Mouse (Mus musculus) gastrocnemius, postnatal 14 days (tissue): ENCODE results near the gene Gpr156. TPM values are rescaled to one million over a fixed set of nuclear protein-coding genes. Genes with fewer than 3 reads are reported as not detected.
A peak's percentile ranks its signal among the peaks of the same experiment; 100 is the strongest.

Experiments
- DNase-seq: peaks from one replicate; pipeline ENCODE4 v3.0.0; 2021; ENCODE audit warnings: mixed read lengths
- intact Hi-C: fragments of 180-260 bp; cut with DNase I; formaldehyde crosslinking; loops from one replicate; pipeline ENCODE4 v1.15.1; 2025; ENCODE audit warnings: low total_unique reads
- long read RNA-seq, 2 experiments: library from polyadenylated mRNA; stranded (forward); transcript quantifications; one replicate each; pipeline ENCODE4 v2.0.0; 2021
- total RNA-seq, 2 experiments: library from RNA; stranded (reverse); gene quantifications; 2 replicates each; pipeline ENCODE4 v1.2.3; 2021

Gpr156 gene
- under 1 TPM; 0.22 to 0.59 TPM for total RNA-seq
- long read RNA-seq, experiment 1 = 0 reads
- long read RNA-seq, experiment 2, partial matches to known transcripts = 1 of 2 reads
- long read RNA-seq, experiment 2, other reads (novel, unspliced or antisense) = 1 of 2 reads

DNA sequence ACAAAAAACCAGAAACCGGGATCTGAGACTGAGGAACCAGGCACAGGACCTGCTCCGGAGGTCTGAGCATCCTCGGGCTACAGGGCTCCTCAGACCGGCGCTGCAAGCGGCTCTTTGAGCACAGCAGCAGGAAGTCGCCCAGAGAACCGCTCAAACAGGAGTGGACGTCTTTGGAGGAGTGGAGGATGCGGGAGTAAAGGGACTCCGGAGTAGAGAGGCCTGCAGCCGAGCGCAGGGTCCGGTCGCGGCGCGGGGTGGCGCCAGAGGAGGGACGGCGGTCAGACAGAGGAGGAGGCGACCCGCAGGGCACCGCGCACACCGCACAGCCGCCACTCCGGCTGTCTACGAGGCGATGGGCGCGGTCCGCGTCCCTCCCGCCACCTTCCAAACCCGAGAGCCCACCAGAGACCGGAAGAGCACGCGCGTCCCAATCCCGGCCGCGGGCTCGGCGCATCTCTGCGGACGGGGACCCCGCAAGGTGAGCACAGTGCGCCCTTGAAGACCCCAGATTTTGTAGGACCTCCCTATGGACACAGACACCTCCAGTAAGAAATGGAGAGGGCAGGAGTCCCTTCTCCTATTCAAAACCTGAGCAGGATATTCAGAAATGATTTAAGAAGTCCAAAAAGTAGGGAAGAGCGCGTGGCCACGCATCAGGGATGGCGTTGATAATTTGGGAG lies at the start of gene Gpr156:
Gene Gpr156 (plus strand): TSS at position 359 of the 680 bp plus-strand sequence.
- intact Hi-C loops = no loop called here
- peak; percentile 58 for DNase-seq

GRCm38 (mm10) chr16:37867791-37868505 lies 48.3 kb upstream of the Gpr156 start, which contains the start of gene Lrrc58:
Gene Lrrc58, plus strand, starts transcription at chr16:37868389.
- intact Hi-C loops = no loop called here
- peak; percentile 86 for DNase-seq

DNA sequence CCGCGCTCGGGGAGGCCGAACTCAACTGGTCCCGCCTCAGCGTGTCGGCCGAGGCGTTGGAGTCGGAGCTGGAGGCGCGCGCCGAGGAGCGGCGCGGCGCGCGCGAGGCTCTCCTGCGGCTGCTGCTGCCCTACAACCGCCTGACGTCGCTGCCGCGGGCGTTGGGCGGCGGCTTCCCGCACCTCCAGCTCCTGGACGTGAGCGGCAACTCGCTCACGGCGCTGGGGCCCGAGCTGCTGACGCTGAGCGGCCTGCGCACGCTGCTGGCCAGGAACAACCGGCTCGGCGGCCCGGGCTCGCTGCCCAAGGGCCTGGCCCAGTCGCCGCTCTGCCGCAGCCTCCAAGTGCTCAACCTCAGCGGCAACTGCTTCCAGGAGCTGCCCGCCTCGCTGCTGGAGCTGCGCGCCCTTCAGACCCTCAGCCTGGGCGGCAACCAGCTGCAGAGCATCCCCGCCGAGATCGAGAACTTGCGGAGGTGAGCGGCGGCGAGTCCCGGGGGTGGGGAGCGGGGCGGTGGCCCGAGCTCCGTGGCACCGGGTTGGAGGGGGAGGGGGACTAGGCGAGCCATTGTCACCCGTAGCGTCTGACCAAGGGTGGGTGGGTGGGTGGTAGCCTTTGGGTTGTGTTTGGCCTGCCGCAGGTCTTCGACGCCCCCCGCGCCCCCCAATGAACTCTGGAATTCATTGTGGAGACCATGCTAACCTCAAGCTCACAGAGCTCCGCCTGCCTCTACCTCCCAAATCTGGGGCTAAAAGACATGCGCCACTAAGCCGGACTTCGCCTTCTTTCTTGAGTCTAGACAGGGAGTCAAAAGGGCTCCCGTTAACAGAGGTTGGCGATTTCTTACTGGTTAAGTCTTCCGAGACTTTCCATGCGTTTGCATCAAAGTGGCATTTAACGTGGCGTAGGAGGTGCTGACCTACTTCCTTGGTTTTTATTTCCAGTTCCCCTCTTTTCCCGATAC lies 47.5 kb upstream of the Gpr156 start:
- DNase-seq = peak; percentile 65
- intact Hi-C loops = no loop called here

DNA sequence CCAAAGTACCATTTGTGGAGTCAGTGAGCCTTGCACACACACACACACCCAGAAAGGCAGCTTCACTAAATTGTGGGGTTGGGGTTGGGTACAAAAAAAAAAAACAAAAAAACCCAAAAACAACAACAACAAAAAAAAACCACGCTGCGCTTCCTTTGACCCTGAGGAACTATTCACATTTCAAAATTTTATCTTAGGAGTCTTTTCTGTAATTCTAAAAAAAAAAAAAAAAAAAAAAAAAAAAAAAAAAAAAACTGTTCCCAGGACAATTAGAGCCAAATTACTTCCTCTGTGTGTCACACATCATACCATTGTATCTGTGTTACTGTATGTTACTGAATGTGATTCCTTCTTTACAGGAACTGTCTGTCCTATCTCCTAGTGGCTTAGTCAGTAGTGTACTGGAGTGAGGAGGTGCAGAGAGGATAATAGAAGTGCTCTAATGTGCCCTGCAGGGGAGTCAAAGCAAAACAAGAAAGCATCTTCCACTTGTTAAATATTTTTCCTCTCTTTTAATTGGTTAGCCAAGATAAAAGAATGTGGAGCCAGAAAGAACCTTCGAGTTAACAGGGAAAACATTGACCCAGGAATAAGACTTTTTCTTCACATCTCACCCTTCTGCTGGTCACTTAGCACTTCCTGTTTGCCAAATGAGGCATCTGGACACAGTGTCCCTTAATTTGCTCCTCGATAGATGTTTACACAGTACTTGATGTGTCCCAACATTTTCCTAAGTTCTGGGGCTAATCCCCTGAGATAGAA lies 46.6 kb upstream of the Gpr156 start:
- intact Hi-C loops = no loop called here
- no peak for DNase-seq

- intact Hi-C loops = no loop called here
- no peak for DNase-seq
These were observed 45.1 kb upstream of the Gpr156 start for GRCm38 (mm10) chr16:37871112-37871715.

GRCm38 (mm10) chr16:37874501-37875235 lies 41.6 kb upstream of the Gpr156 start:
- intact Hi-C loops = no loop called here
- DNase-seq = no peak

GRCm38 (mm10) chr16:37877406-37877805 lies 38.9 kb upstream of the Gpr156 start:
- DNase-seq = no peak
- intact Hi-C loops = no loop called here

DNA sequence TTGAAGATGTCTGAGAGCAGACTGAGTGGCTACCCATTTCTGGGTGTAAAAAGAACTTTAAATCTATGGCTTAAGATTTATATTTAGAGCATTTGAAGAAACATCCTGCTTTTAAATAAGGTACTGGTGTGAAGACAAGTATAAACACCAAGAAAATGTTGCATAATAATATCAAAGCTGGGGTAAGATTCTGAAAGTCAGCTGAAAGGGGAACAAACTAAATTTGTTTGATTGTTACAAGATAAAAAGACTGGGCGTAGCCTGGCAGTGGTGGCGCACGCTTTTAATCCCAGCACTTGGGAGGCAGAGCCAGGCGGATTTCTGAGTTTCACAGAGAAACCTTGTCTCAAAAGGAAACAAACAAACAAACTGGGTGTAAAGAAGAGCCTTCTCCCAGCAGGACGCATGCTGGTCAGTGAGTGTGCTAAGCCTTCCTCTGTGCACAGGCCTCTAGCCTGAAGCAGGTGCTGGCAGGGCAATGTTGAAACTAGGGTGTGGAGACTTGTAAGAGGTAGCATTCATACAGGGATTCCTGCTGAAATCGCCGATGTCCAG lies 37.3 kb upstream of the Gpr156 start:
- intact Hi-C loops = no loop called here

DNA sequence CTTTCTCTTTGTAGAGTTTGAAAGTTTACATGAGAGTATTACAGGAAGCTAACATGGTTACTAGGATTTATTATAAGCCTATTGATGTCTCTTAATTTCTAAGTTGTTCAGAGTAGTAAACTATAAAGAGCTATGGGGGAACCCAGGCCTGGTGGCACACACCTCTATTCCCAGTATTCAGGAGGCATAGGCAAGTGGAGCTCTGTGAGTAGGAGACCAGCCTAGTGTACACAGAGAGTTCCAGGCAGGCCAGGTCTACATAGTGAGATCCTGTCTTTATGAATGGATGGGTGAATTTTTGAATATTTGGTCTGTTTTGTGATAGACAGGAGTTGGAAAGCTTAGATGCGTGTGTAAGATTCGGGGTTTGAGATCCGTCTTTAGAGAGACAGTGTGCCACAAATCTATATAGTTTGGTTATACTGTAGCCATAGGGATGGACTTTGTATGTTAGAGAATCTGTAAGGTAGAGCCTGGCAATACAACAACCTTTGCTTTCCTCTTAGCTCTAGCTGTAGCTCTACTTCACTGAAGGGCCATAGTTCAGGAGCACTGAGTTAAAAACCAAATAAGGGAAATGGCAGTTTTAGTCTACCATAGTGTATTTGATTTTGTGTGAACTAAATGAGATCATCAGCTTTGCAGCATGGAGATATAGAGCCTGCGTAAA lies 36.4 kb upstream of the Gpr156 start:
- intact Hi-C loops = no loop called here
- DNase-seq = no peak

More for the DNA sequence above, 37.3 kb upstream of the Gpr156 start:
- DNase-seq = no peak

DNA sequence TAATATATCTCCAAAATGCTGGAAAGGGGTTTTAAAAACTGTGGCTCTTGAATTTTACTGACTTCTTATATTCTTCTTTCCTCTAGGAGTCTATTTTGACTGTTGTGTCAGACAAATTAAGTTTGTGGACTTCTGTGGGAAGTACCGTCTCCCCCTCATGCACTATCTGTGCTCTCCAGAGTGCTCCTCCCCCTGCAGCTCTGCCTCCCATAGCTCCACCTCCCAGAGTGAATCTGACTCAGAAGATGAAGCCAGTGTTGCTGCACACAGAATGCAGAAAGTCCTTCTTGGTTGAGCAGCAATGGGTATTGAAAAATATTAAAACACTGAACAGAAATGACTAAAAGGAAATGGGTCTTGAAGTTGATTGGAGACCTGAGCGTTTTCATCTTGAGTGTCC lies 35.1 kb upstream of the Gpr156 start:
- intact Hi-C loops = no loop called here
- DNase-seq = no peak

GRCm38 (mm10) chr16:37888986-37889385 lies 27.3 kb upstream of the Gpr156 start:
- no peak for DNase-seq
- intact Hi-C loops = no loop called here

DNA sequence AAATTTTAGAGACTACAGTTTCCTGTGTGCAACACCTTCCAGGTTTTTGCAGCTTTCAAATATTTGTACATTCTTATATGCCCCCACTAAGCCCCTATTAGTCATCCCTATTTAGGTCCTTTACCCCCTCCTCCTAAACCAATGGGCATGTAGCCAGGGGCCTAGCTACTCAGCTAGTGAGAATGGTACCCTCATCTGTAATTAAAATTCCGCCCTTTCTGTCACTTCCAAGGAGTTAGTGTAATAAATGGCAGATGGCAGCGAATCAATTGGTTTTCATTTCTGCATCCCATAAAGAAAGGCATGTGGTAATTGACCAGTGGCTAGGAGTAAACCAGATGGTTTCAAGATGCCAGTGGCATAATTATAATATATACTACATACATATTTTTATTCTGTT lies 23.6 kb upstream of the Gpr156 start:
- intact Hi-C loops = no loop called here
- no peak for DNase-seq

DNA sequence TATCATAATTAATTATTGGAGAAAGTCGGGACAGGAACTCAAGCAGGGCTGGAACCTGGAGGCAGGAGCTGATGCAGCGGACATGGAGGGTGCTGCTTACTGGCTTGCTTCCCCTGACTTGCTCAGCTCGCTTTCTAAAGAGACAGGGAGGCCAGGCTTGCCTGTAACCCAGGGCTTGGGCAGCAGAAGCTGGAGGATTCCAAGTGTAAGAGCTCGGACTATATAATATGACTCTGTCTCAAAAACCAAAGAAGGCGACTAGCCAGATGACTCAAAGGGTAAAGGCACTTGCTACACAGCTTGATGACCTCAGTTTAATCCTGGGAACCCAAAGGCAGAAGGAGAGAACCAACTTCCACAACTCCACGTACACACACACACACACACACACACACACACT lies 22.9 kb upstream of the Gpr156 start:
- intact Hi-C loops = no loop called here
- DNase-seq = no peak

- no peak for DNase-seq
These were observed 22.4 kb upstream of the Gpr156 start for GRCm38 (mm10) chr16:37893942-37894341.

GRCm38 (mm10) chr16:37898790-37899189 lies 17.5 kb upstream of the Gpr156 start:
- intact Hi-C loops = no loop called here
- DNase-seq = no peak

More at GRCm38 (mm10) chr16:37893942-37894341, 22.4 kb upstream of the Gpr156 start:
- intact Hi-C loops = no loop called here

DNA sequence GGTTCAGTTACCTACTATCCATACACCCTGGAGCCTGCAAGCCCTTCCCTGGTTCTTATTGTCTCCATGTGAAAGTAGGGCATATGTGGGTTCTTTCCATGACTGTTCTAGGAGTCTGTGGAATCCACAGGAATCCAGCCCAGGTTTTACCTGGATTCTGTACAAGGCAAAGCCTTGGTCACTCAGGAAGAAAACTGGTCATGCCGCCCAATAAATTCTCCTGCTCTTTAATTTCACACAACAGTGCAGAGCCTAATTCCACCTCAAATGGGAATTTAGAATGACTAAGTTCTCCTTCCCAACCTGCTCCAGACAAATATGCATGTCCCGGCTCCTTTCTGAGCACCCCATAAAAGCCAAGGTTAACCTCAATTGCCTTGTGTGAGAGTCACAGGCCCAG lies 16.9 kb upstream of the Gpr156 start:
- intact Hi-C loops = no loop called here
- no peak for DNase-seq

DNA sequence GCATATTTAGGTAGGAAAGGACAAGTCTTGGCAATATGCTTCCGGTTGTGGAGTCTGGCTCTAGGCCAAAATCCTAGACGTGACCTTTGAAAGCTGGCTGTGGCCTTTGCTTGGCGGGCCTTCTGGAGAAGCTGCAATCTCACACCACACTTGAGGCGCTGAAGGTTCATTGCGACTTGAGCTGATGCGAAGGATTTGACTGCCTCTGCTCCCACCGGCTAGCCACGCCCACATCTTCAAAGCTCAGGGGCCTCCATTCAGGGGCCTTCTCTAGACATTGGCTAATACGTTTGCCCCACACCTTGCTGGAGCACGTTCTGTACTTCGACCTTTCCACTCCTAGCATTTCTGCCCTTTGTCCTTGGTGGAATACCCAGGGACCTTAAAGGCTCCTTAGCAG lies 15.0 kb upstream of the Gpr156 start:
- DNase-seq = no peak
- intact Hi-C loops = no loop called here
